ENCODE assay signal across 8 mouse cellular contexts in genomic region chr3:122245215-122245877, GRCm38 (mm10). TPM values are rescaled to one million over a fixed set of nuclear protein-coding genes. Genes with fewer than 3 reads are reported as not detected.
DNase-seq lines count a peak whose midpoint lies in the region; ATAC-seq and TF ChIP-seq lines count a peak whose summit lies in the region.

TSS of gene Gclm (plus strand) at chr3:122245557.

- peak; percentile 99 for ATAC-seq in kidney, embryonic 15.5 days (replicated peaks; ENCODE audit: low FRiP score)
- ATAC-seq in monocyte, adult 5-6 weeks (replicated peaks; ENCODE audit: insufficient number of reproducible peaks, low FRiP score, low TSS enrichment, poor library complexity, severe bottlenecking) = peak; percentile 81

- no peak for TF ChIP-seq CTCF in bone marrow macrophage, adult 2 months (IDR thresholded peaks at IDR 0.05; ENCODE audit: low read depth, low read length)
- TF ChIP-seq CTCF in embryonic fibroblast, embryonic 13.5 days (IDR thresholded peaks at IDR 0.05; ENCODE audit: borderline replicate concordance, insufficient read depth, low read length) = no peak

- peak within 1 kb of the TSS; percentile 69 for H3K27ac ChIP-seq in bone marrow macrophage, adult 2 months (ENCODE audit: insufficient read depth, low read depth, low read length)
- peak within 1 kb of the TSS; percentile 77 for H3K27ac ChIP-seq in embryonic fibroblast, embryonic 13.5 days (ENCODE audit: insufficient read depth, low read length)
- H3K27ac ChIP-seq in heart, embryonic 10.5 days = peak within 1 kb of the TSS; percentile 96
- peak within 1 kb of the TSS; percentile 95 for H3K27ac ChIP-seq in kidney, embryonic 15.5 days

- under 1% methylated on average over 90 of the region's 90 CpGs for WGBS in heart, embryonic 10.5 days
- WGBS in kidney, embryonic 15.5 days = under 1% methylated on average over 86 of the region's 90 CpGs

- H3K4me1 ChIP-seq in bone marrow macrophage, adult 2 months (ENCODE audit: control insufficient read depth, insufficient read depth, low read length) = peaks cover 31% of the 10 kb centered on the region
- no peaks in the 10 kb centered on the region for H3K4me1 ChIP-seq in embryonic fibroblast, embryonic 13.5 days (ENCODE audit: control insufficient read depth, insufficient read depth, low read length)
- peaks cover 15% of the 10 kb centered on the region for H3K4me1 ChIP-seq in heart, embryonic 10.5 days
- peaks cover 24% of the 10 kb centered on the region for H3K4me1 ChIP-seq in kidney, embryonic 15.5 days

- TF ChIP-seq POLR2A in bone marrow macrophage, adult 2 months (IDR thresholded peaks at IDR 0.05; ENCODE audit: borderline replicate concordance, low read depth, low read length) = 0 out of 2 replicates have a peak, but pooled peaks have one; percentile 28
- TF ChIP-seq POLR2A in embryonic fibroblast, embryonic 13.5 days (IDR thresholded peaks at IDR 0.05; ENCODE audit: low read depth, low read length) = peak; percentile 80

- H3K9ac ChIP-seq in kidney, embryonic 15.5 days = peak within 1 kb of the TSS; percentile 87

- peak within 1 kb of the TSS; percentile 98 for H3K4me3 ChIP-seq in bone marrow macrophage, adult 2 months (ENCODE audit: insufficient read depth, low read length)
- peak within 1 kb of the TSS; percentile 93 for H3K4me3 ChIP-seq in embryonic fibroblast, embryonic 13.5 days (ENCODE audit: insufficient read depth, low read length)
- H3K4me3 ChIP-seq in heart, embryonic 10.5 days = peak within 1 kb of the TSS; percentile 97
- H3K4me3 ChIP-seq in kidney, embryonic 15.5 days (replicated peaks) = peak within 1 kb of the TSS; percentile 95

- no peaks in the 10 kb centered on the region for H3K36me3 ChIP-seq in heart, embryonic 10.5 days
- H3K36me3 ChIP-seq in kidney, embryonic 15.5 days = no peaks in the 10 kb centered on the region

- H3K9me3 ChIP-seq in heart, embryonic 10.5 days = no peaks in the 10 kb centered on the region
- H3K9me3 ChIP-seq in kidney, embryonic 15.5 days (replicated peaks) = no peaks in the 10 kb centered on the region

- H3K4me2 ChIP-seq in kidney, embryonic 15.5 days = peak within 1 kb of the TSS; percentile 87

- DNase-seq in A20 (ENCODE audit: low read depth, low spot score) (peak; percentile 96), liver (peak; percentile 97)
- DNase-seq in heart, embryonic 10.5 days (ENCODE audit: low spot score) = peak; percentile 96
- DNase-seq in spleen, postnatal 4 days (ENCODE audit: low spot score in 2 of 2) = peak; percentile 93 to 97

- no peaks in the 10 kb centered on the region for H3K27me3 ChIP-seq in heart, embryonic 10.5 days (ENCODE audit: insufficient read depth, poor library complexity, severe bottlenecking)
- no peaks in the 10 kb centered on the region for H3K27me3 ChIP-seq in kidney, embryonic 15.5 days

RNA-seq across cellular contexts. Expression of gene Gclm, which starts in this region (rescaled TPM):
- polyA plus RNA-seq in bone marrow macrophage, adult 2 months (2012; ENCODE audit: insufficient read depth, insufficient read length, missing spikeins) = 305 and 316 TPM in 2 replicates
- 56.5 and 58.3 TPM in 2 replicates for polyA plus RNA-seq in embryonic fibroblast, embryonic 13.5 days (2011; ENCODE audit: insufficient read length, low read depth, missing spikeins)
- polyA plus RNA-seq in heart, embryonic 10.5 days (2016; fragmentation: Nextera tagmentation; extraction: Ambion mirVana) = 76.0 and 81.2 TPM in 2 replicates
- 91.8 and 102 TPM in 2 replicates for polyA plus RNA-seq in kidney, embryonic 15.5 days (2015; fragmentation: Nextera tagmentation; extraction: Ambion mirVana)
- 15.3 to 20.7 TPM (median 18.5 TPM) in 3 replicates for total RNA-seq in monocyte, adult 5-6 weeks (2017)

Comparison
In these comparisons a context has a peak if more than half of its experiments do, and no peak if none do; other contexts are left out.
1. Peak in every context shown above with its lines: DNase-seq, ATAC-seq, H3K4me3 ChIP-seq and H3K27ac ChIP-seq.